22 mouse cellular contexts compared by ENCODE assay signal in genomic region chr2:168330421-168331070, GRCm38 (mm10). TPM values are rescaled to one million over a fixed set of nuclear protein-coding genes. Genes with fewer than 3 reads are reported as not detected.
DNase-seq lines count a peak whose midpoint lies in the region; ATAC-seq and TF ChIP-seq lines count a peak whose summit lies in the region.
"Had no signal": no experiment of that assay in that cellular context is flagged by ENCODE, and none has a peak within 500 bp of the region (broad histone marks: within the 10 kb centered on the region; RNA-seq: fewer than 3 reads in every experiment).

No protein-coding gene starts in this region.

- no peak overlapping the region for H3K4me3 ChIP-seq in forebrain, postnatal 0 days (ENCODE audit: low read depth, low read length)
- H3K4me3 ChIP-seq in forebrain, embryonic 10.5 days: no peak overlapping the region
- no peak overlapping the region for H3K4me3 ChIP-seq in intestine, embryonic 16.5 days (ENCODE audit: low read length)
- H3K4me3 ChIP-seq: erythroblast, embryonic 14.5 days; heart, embryonic 12.5 days; midbrain, embryonic 13.5 days had no signal

- peak; percentile 64; the same call in 1 of the 2 replicates for ATAC-seq in forebrain, postnatal 0 days
- no peak for ATAC-seq in intestine, embryonic 16.5 days
- ATAC-seq: forebrain, embryonic 16.5 days; hindbrain, embryonic 16.5 days; midbrain, embryonic 13.5 days had no signal

- no peak overlapping the region for H3K9ac ChIP-seq in forebrain, postnatal 0 days
- H3K9ac ChIP-seq in intestine, embryonic 16.5 days (ENCODE audit: low read depth, low read length): no peak overlapping the region
- H3K9ac ChIP-seq: heart, embryonic 12.5 days; midbrain, embryonic 13.5 days had no signal

- H3K4me1 ChIP-seq in forebrain, postnatal 0 days (ENCODE audit: insufficient read depth): peaks cover 3% of the 10 kb centered on the region; the same call in 1 of the 2 replicates
- H3K4me1 ChIP-seq in forebrain, embryonic 10.5 days: peaks cover 39% of the 10 kb centered on the region
- H3K4me1 ChIP-seq in intestine, embryonic 16.5 days (ENCODE audit: control insufficient read depth, insufficient read depth, low read length): peaks cover 11% of the 10 kb centered on the region; the same call in 1 of the 2 replicates

- no peaks in the 10 kb centered on the region for H3K27me3 ChIP-seq in forebrain, postnatal 0 days (ENCODE audit: insufficient read depth, low read length)
- H3K27me3 ChIP-seq in forebrain, embryonic 10.5 days (ENCODE audit: poor library complexity, severe bottlenecking): peaks cover 4% of the 10 kb centered on the region; the same call in 1 of the 2 replicates
- H3K27me3 ChIP-seq in intestine, embryonic 16.5 days (replicated peaks; ENCODE audit: control insufficient read depth, insufficient read depth, low read length): no peaks in the 10 kb centered on the region
- H3K27me3 ChIP-seq: midbrain, embryonic 13.5 days had no signal

- no peak overlapping the region for H3K4me2 ChIP-seq in forebrain, postnatal 0 days (ENCODE audit: low read depth)
- H3K4me2 ChIP-seq in intestine, embryonic 16.5 days (ENCODE audit: low read depth, low read length): no peak overlapping the region
- H3K4me2 ChIP-seq: heart, embryonic 12.5 days; midbrain, embryonic 13.5 days had no signal

- no peak for DNase-seq in forebrain, postnatal 0 days
- no peak for DNase-seq in forebrain, embryonic 10.5 days (ENCODE audit: extremely low spot score, low spot score)
- peak; percentile 89 for DNase-seq in right cerebral cortex, adult 18-20 months
- no peak for DNase-seq in right cerebral cortex, postnatal 4 days
- DNase-seq in left cerebral cortex, postnatal 25 days (ENCODE audit: low spot score in 2 of 2): peak; percentile 73 to 94
- no peak for DNase-seq in cerebellum, postnatal 10 days
- no peak for DNase-seq in ovary, postnatal 36 days (ENCODE audit: low spot score)
- DNase-seq: cerebellum, postnatal 14 days; kidney, adult 18-20 months; kidney, postnatal 14 days; lung, adult 18-20 months; thymus, postnatal 4 days had no signal

- H3K9me3 ChIP-seq in forebrain, postnatal 0 days (ENCODE audit: low read length): no peaks in the 10 kb centered on the region
- H3K9me3 ChIP-seq in forebrain, embryonic 10.5 days: no peaks in the 10 kb centered on the region
- H3K9me3 ChIP-seq in intestine, embryonic 16.5 days (ENCODE audit: control insufficient read depth, low read length): no peaks in the 10 kb centered on the region
- H3K9me3 ChIP-seq: heart, embryonic 12.5 days; midbrain, embryonic 13.5 days had no signal

- peak; percentile 51 for TF ChIP-seq CTCF in forebrain, postnatal 0 days (IDR thresholded peaks at IDR 0.05; ENCODE audit: low read depth)

- no peaks in the 10 kb centered on the region for H3K36me3 ChIP-seq in forebrain, postnatal 0 days (ENCODE audit: insufficient read depth)
- H3K36me3 ChIP-seq in forebrain, embryonic 10.5 days (replicated peaks): no peaks in the 10 kb centered on the region
- H3K36me3 ChIP-seq in intestine, embryonic 16.5 days (ENCODE audit: control insufficient read depth, insufficient read depth, low read length): no peaks in the 10 kb centered on the region
- H3K36me3 ChIP-seq: heart, embryonic 12.5 days; midbrain, embryonic 13.5 days had no signal

- WGBS in forebrain, postnatal 0 days: 53% methylated on average over 11 of the region's 11 CpGs
- 85% methylated on average over 11 of the region's 11 CpGs for WGBS in forebrain, embryonic 10.5 days
- WGBS in intestine, embryonic 16.5 days: 63% methylated on average over 11 of the region's 11 CpGs

- H3K27ac ChIP-seq in forebrain, postnatal 0 days (ENCODE audit: low read depth, low read length): no peak overlapping the region
- no peak overlapping the region for H3K27ac ChIP-seq in forebrain, embryonic 10.5 days
- no peak overlapping the region for H3K27ac ChIP-seq in intestine, embryonic 16.5 days (ENCODE audit: low read length)
- H3K27ac ChIP-seq: midbrain, embryonic 13.5 days had no signal

- intact Hi-C loops in left cerebral cortex, postnatal 25 days (cut with DNase I): loop anchor here (1.0 to 2.0 kb wide), 2 partner anchors 22 to 111 kb away; no protein-coding TSS in a partner anchor

RNA-seq across cellular contexts. Expression of gene Kcng1, which starts 49.0 kb away (rescaled TPM):
- 2.0 and 2.6 TPM in 2 replicates for total RNA-seq in forebrain, postnatal 0 days (2014; rRNA removed)
- polyA plus RNA-seq in forebrain, postnatal 0 days (2015; fragmentation: Nextera tagmentation; extraction: Ambion mirVana): 6.6 and 8.2 TPM in 2 replicates
- 2.6 and 2.7 TPM in 2 replicates for polyA plus RNA-seq in forebrain, embryonic 10.5 days (2016; fragmentation: Nextera tagmentation; extraction: Ambion mirVana)
- total RNA-seq in left cerebral cortex, postnatal 25 days (2021): 10 to 100 TPM; 34.1 to 43.2 TPM
- polyA plus RNA-seq in intestine, embryonic 16.5 days (2015; fragmentation: Nextera tagmentation; extraction: Ambion mirVana): 6.1 and 6.4 TPM in 2 replicates
- total RNA-seq: heart, postnatal 25 days; liver, adult 2 months; MEL; neutrophil, adult 5-6 weeks had no signal
- polyA plus RNA-seq: erythroblast, embryonic 14.5 days; liver, adult 2 months had no signal

Comparison
In these comparisons a context has a peak if more than half of its experiments do, and no peak if none do; other contexts are left out.
1. DNase-seq: peak in right cerebral cortex, adult 18-20 months (single experiment) and left cerebral cortex, postnatal 25 days (2 of 2); none in forebrain, postnatal 0 days (single experiment), forebrain, embryonic 10.5 days (single experiment), right cerebral cortex, postnatal 4 days (single experiment), cerebellum, postnatal 10 days (0 of 2) and ovary, postnatal 36 days (single experiment).